Mouse (Mus musculus) right cerebral cortex, postnatal 36 days (tissue): Measurements from ENCODE around the gene Cntn4.

ENCODE experiments used
- DNase-seq, 2 experiments: peaks; one replicate each; pipeline ENCODE4 v3.0.0; 2022; ENCODE audit warnings: low spot score in 2 of 2, mixed read lengths in 1 of 2

The Cntn4 gene

DNA sequence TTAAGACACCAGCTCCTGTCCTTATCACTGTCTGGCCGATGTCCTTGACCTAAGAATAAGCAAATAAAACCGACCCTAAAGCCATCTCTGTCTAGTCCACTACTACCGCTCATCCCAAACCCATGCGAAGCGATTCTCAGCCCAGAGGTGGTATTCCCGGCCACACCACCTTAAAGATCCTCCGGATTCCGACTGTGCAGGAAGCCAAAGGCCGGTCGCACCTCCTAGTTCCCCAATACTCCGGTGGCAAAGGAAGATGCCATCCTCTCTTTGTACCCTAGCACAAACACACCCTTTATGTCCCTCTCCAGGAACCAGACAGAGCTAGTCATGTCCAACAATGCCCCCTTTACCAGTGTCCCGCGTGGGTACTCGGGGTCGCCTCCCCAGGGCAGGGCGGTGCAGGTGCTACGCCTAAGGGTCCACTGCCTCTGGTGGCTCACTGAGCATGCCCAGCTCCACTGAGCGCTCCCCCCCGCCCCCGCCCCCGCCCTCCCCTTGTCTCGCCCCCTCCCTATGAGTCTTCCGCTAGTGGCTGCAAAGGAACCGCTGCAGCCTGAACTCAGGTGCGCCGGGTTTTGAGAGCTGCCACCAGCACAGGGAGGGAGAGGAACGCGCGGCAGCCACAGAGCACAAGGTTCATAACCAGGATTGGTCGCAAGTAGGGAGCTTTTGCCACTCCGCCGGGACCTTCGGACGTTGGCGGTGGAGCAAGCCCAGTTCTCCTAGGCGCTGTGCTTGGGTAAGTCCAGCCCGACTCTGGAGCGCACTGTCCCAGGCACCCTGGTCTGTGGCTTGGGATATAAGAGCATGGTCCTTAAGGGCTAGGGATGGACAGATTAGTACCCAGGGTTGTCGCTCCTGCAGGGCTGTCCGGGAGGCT lies at the start of gene Cntn4:
Gene Cntn4 (plus strand): TSS at position 512 of the 883 bp plus-strand sequence.
- DNase-seq, result peak; percentile 67 to 72

DNA sequence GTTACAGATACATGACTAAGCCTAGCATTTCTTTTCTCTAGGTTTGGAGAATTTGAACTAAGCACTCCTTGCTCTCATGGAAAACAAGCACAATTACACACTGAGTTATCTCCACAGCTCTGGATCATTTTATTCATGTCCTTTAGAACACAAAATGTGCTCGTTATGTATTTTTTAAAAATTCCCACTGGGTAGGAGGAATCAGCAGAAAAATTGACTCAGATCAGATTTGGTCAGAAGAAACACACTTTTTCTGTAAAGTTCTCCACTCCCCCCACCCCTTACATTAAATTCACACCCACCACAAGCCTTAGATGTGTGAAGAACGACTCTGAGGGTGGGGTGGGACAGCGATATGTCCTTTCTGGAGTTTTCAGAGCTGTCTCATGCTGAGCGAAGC lies 3.2 kb upstream of the Cntn4 start:
- DNase-seq, result no peak

DNA sequence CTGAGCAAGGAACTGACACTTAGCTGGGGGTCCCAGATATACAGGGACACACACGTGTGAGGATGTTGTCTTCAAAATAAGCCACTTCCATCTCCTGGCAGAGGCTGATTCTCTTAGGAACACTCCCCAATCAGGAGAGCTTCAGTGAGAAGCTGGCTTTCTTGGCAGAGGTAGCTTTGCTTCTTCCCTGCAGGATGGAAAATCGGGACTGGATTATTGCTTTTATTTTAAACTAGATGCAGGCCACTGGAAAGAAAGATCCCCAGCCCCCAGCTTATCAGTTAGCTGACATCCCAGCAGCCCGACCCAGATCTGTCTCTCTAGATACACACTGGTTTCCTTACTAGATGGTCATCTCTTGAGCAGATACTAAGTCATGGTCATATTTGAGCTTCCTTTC lies 2.4 kb upstream of the Cntn4 start:
- peak in 1 of 2 experiments; percentile 36 for DNase-seq

DNA sequence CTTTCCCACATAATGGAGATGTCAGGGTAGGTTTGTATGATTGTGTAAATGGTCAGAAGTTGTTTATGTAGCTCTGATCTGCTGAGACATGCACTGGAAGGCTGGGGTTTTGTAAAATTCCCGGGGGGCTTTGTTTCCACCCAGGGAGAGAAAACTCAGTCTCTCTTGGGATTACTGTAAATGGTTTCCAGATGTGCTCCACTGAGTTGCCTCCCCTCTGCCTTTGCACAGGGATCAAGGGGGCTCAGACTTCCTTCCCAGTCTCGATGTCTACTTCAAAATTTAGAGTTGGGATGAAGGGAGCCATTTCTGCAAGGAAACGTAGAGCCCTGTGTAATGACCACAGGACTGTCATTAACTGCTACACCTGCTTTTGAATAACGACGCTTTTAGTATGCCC lies 823 bp upstream of the Cntn4 start:
- DNase-seq, result no peak

DNA sequence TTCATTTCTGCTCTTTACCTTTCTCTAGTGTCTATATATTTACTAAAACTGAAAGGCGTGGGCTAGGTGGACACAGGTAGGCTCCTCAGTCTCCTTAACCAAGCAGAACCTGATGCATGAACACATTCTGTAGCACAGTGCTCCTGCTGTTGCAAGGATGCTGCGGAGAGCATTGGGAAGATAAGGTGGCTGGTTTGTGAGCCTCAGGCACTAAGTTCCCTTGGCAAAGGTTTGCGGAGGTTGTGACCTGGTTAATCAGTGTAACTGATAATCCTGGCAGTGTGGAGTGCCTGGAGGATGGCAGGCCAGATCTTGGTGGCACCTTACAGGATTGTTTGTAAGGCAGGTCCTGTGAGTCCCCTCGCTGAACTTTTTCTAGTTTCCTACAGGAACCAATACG lies 1.3 kb downstream of the Cntn4 start:
- no peak for DNase-seq

DNA sequence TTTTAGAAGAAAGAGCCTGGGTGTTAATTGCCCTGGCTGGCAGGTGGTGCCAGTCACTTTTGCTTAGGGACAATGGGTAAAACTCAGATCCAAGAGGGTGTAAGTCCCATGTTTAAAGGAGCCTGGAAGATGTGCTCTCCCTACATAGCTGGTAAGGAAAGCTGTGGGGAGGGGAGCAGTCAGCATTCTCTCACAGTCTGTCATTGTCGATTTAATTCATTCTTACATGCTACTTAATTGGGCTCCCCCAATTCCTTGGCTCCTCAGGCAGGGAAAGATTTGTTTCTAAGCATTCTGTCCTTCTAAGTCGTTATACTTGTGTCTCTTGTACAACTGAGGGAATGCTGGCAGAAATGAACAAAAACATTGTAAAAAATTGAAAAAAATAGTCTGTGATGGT lies 4.0 kb downstream of the Cntn4 start:
- DNase-seq, result no peak

DNA sequence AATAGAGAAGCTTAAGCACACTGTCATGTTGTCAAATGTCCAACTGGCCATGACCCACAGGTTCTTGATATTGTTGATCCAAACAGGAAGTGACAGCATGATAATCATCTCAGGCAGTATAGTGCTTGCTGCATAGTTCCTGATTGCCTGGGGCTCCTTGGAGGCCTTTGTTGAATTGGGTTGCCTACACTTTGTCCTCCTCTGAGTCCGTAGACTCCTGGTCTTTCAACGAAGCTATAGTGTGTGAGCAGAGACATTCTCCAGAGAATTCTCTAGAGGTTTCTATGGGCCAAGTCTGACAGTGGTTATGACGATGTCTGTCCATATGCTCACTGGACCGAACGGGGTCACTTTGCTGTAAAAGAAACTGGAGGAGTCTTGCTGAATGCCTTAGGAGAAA lies 5.8 kb downstream of the Cntn4 start:
- no peak for DNase-seq

DNA sequence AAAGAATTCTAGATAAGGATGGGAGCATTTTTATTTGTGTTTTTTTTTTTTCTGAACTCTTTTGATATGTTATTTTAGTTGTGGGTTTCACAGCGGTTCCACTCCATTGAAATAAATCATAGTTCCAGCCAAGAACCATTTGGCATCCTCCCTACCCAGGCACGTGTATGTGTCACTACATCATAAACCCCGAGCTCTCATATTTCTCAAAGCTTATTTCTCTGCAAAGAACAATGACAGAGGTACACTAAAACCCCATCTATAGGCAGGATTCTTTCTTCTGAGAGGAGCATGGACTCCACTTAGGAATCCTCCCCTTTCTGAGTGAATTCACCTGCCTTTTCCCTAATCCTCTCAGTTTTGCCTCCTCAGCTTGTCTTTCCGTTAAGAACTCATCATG lies 6.7 kb downstream of the Cntn4 start:
- no peak for DNase-seq

DNA sequence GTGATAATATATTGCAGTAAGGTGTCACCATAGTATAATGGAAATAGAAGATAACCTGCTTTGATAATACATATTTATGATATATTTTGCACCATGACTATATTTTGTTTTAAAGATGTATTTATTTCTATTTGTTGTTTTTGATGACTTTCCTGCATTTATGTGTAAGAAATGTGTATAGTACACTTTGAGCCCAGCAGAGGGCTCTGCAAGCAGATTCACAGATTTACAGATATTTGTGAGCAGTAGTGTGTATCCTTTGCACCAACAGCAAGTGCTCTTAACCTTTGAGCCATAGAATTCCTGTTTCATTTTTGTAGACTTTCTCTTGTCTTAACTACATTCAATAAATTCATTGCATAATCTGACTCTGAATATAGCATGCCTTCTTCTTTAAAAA lies 10.7 kb downstream of the Cntn4 start:
- no peak for DNase-seq

DNA sequence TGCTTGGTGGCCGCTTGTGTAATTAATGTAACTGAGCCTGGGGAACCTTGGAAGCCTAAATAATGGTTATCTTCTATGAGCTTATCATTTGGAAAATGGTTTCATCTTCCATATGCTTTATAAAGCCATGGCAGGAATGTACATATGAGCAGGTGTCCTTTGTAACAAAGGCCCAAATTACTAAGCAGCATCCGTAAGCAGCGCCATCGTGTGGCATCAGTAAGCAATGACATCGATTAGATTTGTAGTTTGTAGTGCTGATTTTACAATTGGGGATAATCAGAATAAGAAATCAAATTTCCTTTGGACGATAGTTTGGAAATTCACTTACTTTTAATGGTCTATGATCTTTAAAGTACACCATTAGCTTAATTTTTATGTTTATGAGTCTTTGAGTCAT lies 64.6 kb downstream of the Cntn4 start:
- DNase-seq, result no peak

DNA sequence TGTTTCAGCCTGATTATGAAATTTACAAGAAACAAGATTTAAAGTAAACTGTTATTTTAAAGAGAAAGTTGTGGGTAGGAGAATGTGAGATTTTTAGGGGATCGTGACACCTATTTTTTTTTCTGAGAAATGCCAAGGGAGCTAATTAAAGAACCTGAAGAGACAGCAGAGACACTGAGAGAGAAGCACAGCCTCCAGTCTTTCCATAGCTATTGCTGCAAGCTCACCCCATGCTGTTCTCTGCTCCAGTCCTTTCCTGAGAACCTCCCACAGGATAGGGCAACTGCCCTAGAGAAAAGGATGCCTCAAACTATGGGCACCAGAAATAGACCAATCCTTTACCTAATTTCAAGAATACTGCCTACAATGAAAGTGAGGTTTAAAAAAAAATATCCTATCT lies 103.2 kb downstream of the Cntn4 start:
- peak in 1 of 2 experiments; percentile 23 for DNase-seq

DNA sequence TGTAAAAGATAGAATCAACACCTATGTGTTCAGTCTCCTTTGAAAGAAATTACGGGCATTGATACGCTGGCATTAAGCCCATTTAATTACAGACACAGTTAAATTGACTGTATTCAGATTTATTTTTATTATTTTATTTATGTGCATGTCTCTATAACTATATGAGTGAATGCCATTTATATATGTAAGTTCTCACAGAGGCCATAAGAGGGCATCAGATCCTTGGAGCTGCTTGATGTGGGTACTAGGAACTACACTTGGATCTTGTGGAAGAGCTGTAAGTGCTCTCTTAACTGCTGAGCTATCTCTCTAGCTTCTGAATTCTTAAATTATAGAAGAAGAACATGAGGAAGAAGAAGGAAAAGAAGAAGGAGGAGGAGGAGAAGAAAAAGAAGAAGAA lies 111.0 kb downstream of the Cntn4 start:
- no peak for DNase-seq

DNA sequence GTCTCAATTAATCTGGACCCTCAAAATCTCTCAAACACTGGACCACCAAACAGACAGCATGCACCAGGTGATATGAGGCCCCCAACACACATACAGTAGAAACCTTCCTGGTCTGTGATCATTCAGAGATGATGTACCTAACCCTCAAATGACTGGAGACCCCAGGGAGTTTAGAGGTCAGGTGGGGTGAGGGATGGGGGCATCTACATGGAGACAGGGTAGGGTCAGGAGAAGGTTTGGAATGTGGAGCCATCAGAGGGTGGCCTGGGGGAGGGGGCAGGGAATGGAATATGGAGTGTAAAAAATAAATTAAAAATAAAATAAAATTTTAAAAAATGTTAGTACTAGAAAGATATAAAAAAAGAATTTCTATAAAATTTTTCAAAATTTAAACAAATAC lies 157.6 kb downstream of the Cntn4 start:
- DNase-seq, result no peak

DNA sequence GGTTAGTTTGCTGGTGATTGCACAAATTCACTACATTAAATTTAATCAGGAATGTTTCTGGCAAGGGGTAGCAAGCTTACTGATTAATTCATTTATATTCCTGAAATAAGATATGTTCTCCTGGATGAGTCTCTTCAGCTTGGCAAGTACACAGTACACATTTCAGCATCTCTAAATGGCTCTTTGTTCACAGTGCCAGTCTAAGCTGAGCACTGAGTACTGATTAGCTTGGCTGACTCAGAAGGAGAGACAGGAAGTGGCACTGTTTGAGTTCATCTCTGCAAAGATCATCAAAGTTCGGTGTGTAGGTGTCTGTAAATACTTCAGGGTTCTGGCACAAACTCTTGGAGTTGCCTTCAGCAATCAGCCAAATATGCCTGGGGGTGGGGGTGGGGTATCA lies 169.8 kb downstream of the Cntn4 start:
- DNase-seq, result peak in 1 of 2 experiments; percentile 10

DNA sequence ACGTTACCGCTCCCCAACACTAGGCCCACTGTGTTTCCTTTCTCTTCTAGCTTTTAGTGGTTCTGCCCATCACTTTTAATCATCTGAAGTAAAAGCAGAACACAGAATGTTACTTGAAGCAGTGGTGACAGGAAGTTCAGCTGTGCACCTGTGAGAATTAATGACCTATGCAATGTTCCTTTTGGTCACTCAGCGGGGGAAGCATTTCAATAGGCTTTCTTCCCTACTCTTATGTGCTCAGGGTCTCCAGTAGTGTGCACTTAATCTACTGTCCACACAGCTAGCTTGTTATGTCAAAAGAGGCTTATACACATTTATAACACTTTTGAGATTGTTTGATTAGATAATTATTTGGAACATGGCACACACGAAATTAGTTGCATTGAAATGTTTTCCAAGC lies 215.4 kb downstream of the Cntn4 start:
- no peak for DNase-seq

DNA sequence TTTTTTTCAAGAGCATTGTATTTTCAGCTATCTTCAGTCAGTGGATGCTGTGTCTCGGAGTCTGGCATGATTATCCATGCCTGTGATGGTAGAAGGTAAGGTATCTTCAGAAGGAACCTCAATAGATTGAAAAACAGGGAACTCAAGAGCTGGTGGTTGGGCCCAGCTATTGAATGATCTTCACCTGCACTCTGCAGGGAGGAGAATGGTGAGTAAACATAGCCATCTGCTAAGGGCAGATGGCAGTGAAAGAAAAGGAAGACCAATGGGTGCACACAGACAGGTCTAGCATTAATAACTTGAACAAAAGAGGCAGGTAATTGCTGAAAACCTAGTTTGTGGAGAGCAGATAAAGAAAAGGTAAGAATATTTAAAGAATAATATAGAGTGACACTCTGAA lies 261.0 kb downstream of the Cntn4 start:
- DNase-seq, result no peak

DNA sequence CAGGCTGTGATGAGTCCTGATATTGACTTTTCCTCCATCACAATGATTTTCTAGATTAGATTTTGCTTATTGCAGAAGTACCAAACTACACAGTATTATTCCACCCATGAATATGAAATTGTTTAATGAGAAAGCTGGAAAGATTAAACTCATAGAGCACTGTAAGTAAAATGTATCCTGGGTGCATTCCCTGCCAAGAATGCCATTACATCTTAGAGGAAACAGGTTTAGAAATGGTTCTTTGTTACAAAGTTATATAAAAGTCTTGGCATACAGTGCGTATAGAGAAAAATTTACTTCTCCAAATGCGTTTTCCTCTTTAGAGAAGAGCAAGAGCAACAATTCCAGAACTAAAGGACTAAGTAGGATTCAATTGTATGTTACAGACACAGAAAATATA lies 261.8 kb downstream of the Cntn4 start:
- DNase-seq, result no peak

DNA sequence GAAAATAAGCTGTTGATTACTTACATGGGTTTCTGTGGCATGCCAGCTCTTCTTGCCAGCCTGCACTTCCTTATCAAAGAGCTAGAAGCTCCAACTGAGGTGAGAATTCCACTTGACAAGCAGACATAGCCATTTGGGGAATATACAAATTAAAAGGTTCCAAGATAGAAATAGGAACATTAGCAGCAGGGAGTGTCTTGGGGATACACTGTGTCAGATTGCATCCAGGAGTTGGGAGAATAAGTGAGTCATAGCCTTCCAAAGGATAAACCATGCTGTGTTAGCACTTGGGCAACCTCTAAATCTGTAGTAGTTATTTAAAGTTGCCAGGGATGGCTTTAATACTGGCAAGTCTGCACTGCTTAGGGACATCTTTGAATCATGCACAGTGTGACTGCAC lies 263.1 kb downstream of the Cntn4 start:
- peak; percentile 12 to 13 for DNase-seq

DNA sequence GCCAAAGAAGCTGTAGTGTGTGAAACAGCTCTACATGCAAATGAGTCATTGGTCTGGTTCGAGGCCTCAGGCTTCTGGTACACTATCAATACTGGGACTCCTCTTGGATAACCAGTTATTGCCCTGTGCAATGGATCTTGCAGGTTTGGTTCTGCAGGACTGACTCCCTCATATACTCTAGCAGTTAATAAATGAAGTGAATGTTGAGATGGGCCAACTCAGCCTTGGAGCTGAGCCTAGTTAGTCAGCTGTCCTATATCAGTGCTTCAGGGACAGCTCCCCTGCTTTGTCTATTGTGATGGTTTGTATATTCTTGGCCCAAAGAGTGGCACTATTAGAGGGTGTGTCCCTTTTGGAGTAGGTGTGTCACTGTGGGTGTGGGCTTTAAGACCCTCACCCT lies 314.0 kb downstream of the Cntn4 start:
- DNase-seq, result no peak

DNA sequence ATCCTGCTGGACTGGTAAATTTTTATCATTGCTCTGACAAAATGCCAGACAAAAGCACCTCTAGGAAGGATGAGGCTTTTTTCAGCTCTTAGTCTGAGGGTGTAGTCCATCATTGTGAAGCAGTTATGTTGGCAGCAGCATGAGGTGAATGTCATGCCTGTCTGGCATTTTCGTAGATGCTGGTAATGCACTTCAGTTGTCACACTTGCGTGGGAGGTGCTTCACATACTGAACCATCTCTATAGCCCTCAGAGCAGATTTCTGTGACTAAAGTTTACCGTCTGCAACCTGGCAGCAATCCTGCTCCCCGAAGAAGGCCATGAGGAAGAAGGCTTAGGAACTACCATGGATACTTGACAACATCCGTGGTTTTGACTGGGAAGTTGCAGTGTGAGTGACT lies 335.6 kb downstream of the Cntn4 start:
- peak in 1 of 2 experiments; percentile 18 for DNase-seq

DNA sequence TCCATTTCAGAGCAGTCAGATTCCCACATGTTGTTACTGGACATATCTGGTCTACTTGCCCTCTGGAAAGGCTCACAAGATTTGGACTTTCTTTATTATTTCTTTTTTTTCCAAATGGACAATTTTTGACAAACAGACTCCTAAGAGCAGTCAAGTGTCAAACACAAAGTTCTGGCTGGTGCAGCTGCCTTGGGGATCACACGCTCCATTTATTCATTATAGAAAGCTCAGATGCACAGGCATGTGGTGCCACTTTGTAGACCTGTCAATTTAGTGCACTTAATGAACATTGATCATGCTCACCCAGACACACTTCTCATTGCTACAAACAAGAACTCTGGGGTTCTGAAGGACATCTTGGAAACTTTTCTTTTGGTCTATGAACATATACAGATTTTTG lies 337.7 kb downstream of the Cntn4 start:
- no peak for DNase-seq

DNA sequence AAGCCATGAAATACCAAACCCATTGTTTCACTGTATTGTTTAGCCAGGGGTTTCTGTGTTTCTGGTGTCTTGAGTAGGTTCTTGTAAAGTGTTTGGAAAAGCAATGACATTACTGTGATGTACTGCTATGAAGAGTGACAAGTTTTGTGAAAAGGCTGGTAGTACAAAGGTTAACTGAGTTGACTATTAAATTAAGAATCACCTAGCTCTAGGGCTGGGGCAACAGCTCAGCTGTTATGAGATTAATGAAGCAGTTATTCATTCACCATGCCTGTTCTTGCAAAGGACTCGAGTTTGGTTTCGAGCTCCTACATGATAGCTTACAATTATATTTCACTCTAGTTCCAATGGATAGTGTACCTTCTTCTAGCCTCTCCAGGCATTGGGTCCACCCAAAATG lies 371.4 kb downstream of the Cntn4 start:
- no peak for DNase-seq

DNA sequence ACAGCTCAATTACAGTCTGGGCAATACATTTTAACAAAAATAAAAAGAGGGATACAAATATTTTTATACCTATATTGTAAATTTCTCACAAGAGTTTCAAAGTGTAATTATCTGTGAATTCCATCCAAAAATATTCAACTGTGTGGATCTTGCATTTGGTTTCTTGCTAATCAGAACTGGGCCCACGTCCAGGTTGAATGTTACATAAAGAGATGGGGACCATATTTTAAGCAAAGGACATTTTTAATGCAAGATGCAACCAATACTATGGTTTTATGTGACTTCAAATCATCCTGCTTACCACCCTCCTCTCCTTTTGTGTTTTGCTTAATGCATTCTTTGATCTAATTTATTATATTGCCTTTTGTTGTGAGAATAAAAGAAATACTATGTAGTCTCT lies 378.7 kb downstream of the Cntn4 start:
- no peak for DNase-seq

DNA sequence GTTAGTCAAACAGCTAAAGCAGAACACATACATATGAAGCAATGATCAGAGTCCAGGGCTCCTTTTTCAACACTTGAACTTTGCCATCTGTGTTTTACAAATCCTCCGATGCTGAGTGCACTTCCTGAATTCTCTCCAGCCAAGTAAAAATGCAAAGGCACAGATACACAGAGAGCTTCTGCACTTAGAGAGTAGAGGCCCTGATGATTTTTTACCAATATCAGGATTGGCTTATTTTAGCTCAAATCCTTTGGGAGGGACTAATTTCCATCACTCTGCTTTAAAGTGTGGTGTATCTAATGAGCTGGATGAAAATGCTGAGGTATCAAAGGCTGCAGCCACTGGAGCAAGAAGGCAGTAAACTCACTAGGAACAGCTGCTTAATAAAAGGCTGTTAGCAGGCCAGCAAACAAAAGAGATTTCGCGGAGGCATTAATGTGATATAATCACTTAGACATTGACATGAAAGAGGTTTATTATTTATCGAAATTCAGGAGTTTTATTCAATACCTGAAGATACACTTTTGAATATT lies 400.7 kb downstream of the Cntn4 start:
- DNase-seq, result no peak
